Comparison of ENCODE assay signal across 10 mouse cellular contexts in the genomic region with DNA sequence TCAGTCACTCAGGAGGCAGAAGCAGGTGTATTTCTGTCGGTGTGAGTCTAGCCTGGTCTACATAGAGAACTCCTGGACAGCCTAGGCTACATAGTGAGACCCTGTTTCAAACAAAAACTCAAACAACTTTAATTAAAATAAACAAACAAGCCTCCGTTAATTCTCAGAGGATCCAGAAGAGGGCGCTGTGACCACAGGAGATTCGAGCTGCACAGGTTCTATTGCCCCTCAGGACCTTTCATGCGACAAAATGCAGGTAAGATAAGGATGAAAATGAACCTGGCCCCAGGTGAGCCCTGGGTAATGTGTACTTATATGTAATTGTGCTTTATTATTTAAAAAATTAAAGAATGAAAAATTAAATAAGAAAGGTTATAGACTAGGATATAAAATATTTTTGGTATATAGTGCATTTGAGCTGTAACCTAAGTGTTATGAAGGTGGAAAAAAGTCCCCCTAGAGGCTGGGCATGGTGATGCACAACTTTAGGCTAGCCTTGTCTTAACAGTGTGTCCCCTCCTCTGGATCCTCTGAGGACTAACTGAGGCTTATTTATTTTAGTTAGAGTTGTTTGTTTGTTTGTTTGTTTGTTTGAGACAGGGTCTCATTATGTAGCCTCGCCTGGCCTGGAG. TPM values are rescaled to one million over a fixed set of nuclear protein-coding genes. Genes with fewer than 3 reads are reported as not detected.
DNase-seq lines count a peak whose midpoint lies in the region; ATAC-seq lines count a peak whose summit lies in the region.
"Had no signal": no experiment of that assay in that cellular context is flagged by ENCODE, and none has a peak within 500 bp of the region (broad histone marks: within the 10 kb centered on the region; RNA-seq: fewer than 3 reads in every experiment).

No protein-coding gene starts in this region.

- intact Hi-C loops in left cerebral cortex, postnatal 10 days (cut with DNase I) = no loop called here

- H3K36me3 ChIP-seq in midbrain, embryonic 14.5 days (ENCODE audit: control insufficient read depth, insufficient read depth, low read length) = no peaks in the 10 kb centered on the region
- no peaks in the 10 kb centered on the region for H3K36me3 ChIP-seq in midbrain, embryonic 10.5 days
- H3K36me3 ChIP-seq in splenic B cell, adult 2 months (ENCODE audit: control insufficient read depth, insufficient read depth, low read length, poor library complexity, severe bottlenecking) = no peaks in the 10 kb centered on the region
- H3K36me3 ChIP-seq: forebrain, embryonic 15.5 days had no signal

- ATAC-seq in cerebellum, adult (ENCODE audit: insufficient number of reproducible peaks, low FRiP score, low TSS enrichment) = no peak
- ATAC-seq in midbrain, embryonic 14.5 days (ENCODE audit: low FRiP score, low TSS enrichment) = no peak
- no peak for ATAC-seq in inflammation-experienced regulatory T-cells, adult 6 months
- ATAC-seq: forebrain, embryonic 15.5 days had no signal

- H3K4me2 ChIP-seq in midbrain, embryonic 14.5 days (ENCODE audit: low read length) = no peak overlapping the region
- H3K4me2 ChIP-seq: forebrain, embryonic 15.5 days had no signal

- H3K9ac ChIP-seq in midbrain, embryonic 14.5 days (replicated peaks; ENCODE audit: low read length) = no peak overlapping the region
- H3K9ac ChIP-seq: forebrain, embryonic 15.5 days had no signal

- H3K27me3 ChIP-seq in midbrain, embryonic 14.5 days (ENCODE audit: control insufficient read depth, insufficient read depth, low read length) = 0 out of 2 replicates have a peak, but pooled peaks cover 3% of the 10 kb centered on the region
- H3K27me3 ChIP-seq in midbrain, embryonic 10.5 days (ENCODE audit: low read depth, poor library complexity, severe bottlenecking) = peaks cover 6% of the 10 kb centered on the region
- H3K27me3 ChIP-seq in splenic B cell, adult 2 months (ENCODE audit: control insufficient read depth, insufficient read depth, low read length, poor library complexity, severe bottlenecking) = no peaks in the 10 kb centered on the region
- H3K27me3 ChIP-seq: forebrain, embryonic 15.5 days had no signal

- peak; percentile 59 to 66 for DNase-seq in cerebellum, postnatal 10 days
- peak; percentile 37 for DNase-seq in midbrain, embryonic 14.5 days
- no peak for DNase-seq in midbrain, embryonic 10.5 days (ENCODE audit: low spot score)
- peak; percentile 36 to 60 for DNase-seq in cerebellum, postnatal 25 days
- peak; percentile 66 for DNase-seq in splenic B cell, adult 2 months (ENCODE audit: low read depth, low spot score)
- no peak for DNase-seq in left cerebral cortex, postnatal 10 days (ENCODE audit: extremely low spot score in 1 of 2, low spot score in 2 of 2)

- WGBS in midbrain, embryonic 14.5 days = 8% methylated on average over 6 of the region's 6 CpGs
- 12% methylated on average over 6 of the region's 6 CpGs for WGBS in midbrain, embryonic 10.5 days

- H3K27ac ChIP-seq in midbrain, embryonic 14.5 days (replicated peaks; ENCODE audit: low read depth, low read length) = no peak overlapping the region
- H3K27ac ChIP-seq in midbrain, embryonic 10.5 days (replicated peaks) = no peak overlapping the region
- H3K27ac ChIP-seq: forebrain, embryonic 15.5 days had no signal

- no peaks in the 10 kb centered on the region for H3K4me1 ChIP-seq in midbrain, embryonic 14.5 days (ENCODE audit: control insufficient read depth, insufficient read depth, low read length)
- no peaks in the 10 kb centered on the region for H3K4me1 ChIP-seq in midbrain, embryonic 10.5 days
- H3K4me1 ChIP-seq: forebrain, embryonic 15.5 days had no signal

- H3K9me3 ChIP-seq in midbrain, embryonic 14.5 days (ENCODE audit: control insufficient read depth, low read length) = no peaks in the 10 kb centered on the region
- H3K9me3 ChIP-seq in midbrain, embryonic 10.5 days (replicated peaks) = 0 out of 2 replicates have a peak, but pooled peaks cover 4% of the 10 kb centered on the region
- H3K9me3 ChIP-seq: forebrain, embryonic 15.5 days had no signal

- no peak overlapping the region for H3K4me3 ChIP-seq in midbrain, embryonic 14.5 days (replicated peaks; ENCODE audit: low read depth, low read length)
- no peak overlapping the region for H3K4me3 ChIP-seq in midbrain, embryonic 10.5 days
- H3K4me3 ChIP-seq: forebrain, embryonic 15.5 days had no signal

RNA-seq across cellular contexts. Expression of gene Bcan, which starts 10.7 kb away (rescaled TPM):
- 34.3 and 49.7 TPM in 2 replicates for polyA plus RNA-seq in midbrain, embryonic 14.5 days (2014; fragmentation: Nextera tagmentation; extraction: Ambion mirVana)
- polyA plus RNA-seq in midbrain, embryonic 10.5 days (2016; fragmentation: Nextera tagmentation; extraction: Ambion mirVana) = 0.41 and 0.86 TPM in 2 replicates
- not detected for polyA plus RNA-seq in inflammation-experienced regulatory T-cells, adult 6 months (2017; shearing (Covaris generic))
- total RNA-seq in left cerebral cortex, postnatal 10 days (2021) = 100 to 1,000 TPM; 262 to 273 TPM
- total RNA-seq: neutrophil, adult 5-6 weeks had no signal

RNA-seq across cellular contexts. Expression of gene Hapln2, which starts 16.6 kb away (rescaled TPM):
- 0.47 and 0.57 TPM in 2 replicates for polyA plus RNA-seq in midbrain, embryonic 14.5 days (2014; fragmentation: Nextera tagmentation; extraction: Ambion mirVana)
- polyA plus RNA-seq in midbrain, embryonic 10.5 days (2016; fragmentation: Nextera tagmentation; extraction: Ambion mirVana) = 0.10 TPM in 1 of 2 replicates, not detected in the other
- not detected for polyA plus RNA-seq in inflammation-experienced regulatory T-cells, adult 6 months (2017; shearing (Covaris generic))
- 1 to 10 TPM in 1 of 2 experiments, under 1 TPM in 1; 0.26 to 1.3 TPM for total RNA-seq in left cerebral cortex, postnatal 10 days (2021)
- total RNA-seq: neutrophil, adult 5-6 weeks had no signal

RNA-seq across cellular contexts. Expression of gene Gpatch4, which starts 32.2 kb away (rescaled TPM):
- polyA plus RNA-seq in midbrain, embryonic 14.5 days (2014; fragmentation: Nextera tagmentation; extraction: Ambion mirVana) = 22.9 and 30.3 TPM in 2 replicates
- 41.7 and 47.0 TPM in 2 replicates for polyA plus RNA-seq in midbrain, embryonic 10.5 days (2016; fragmentation: Nextera tagmentation; extraction: Ambion mirVana)
- polyA plus RNA-seq in inflammation-experienced regulatory T-cells, adult 6 months (2017; shearing (Covaris generic)) = 10 to 100 TPM; 20.8 to 37.5 (median 36.6) TPM
- total RNA-seq in left cerebral cortex, postnatal 10 days (2021) = 10 to 100 TPM; 20.8 to 24.2 TPM

RNA-seq across cellular contexts. Expression of gene Nes, which starts 39.9 kb away (rescaled TPM):
- polyA plus RNA-seq in midbrain, embryonic 14.5 days (2014; fragmentation: Nextera tagmentation; extraction: Ambion mirVana) = 19.0 and 28.8 TPM in 2 replicates
- 125 and 158 TPM in 2 replicates for polyA plus RNA-seq in midbrain, embryonic 10.5 days (2016; fragmentation: Nextera tagmentation; extraction: Ambion mirVana)
- not detected for polyA plus RNA-seq in inflammation-experienced regulatory T-cells, adult 6 months (2017; shearing (Covaris generic))
- 10 to 100 TPM in 1 of 2 experiments, 1 to 10 TPM in 1; 9.9 to 11.4 TPM for total RNA-seq in left cerebral cortex, postnatal 10 days (2021)

RNA-seq across cellular contexts. Expression of gene Naxe, which starts 47.5 kb away (rescaled TPM):
- 150 and 172 TPM in 2 replicates for polyA plus RNA-seq in midbrain, embryonic 14.5 days (2014; fragmentation: Nextera tagmentation; extraction: Ambion mirVana)
- 126 and 138 TPM in 2 replicates for polyA plus RNA-seq in midbrain, embryonic 10.5 days (2016; fragmentation: Nextera tagmentation; extraction: Ambion mirVana)
- 10 to 100 TPM; 68.3 to 75.7 (median 70.3) TPM for polyA plus RNA-seq in inflammation-experienced regulatory T-cells, adult 6 months (2017; shearing (Covaris generic))
- 10 to 100 TPM; 60.7 to 67.8 TPM for total RNA-seq in left cerebral cortex, postnatal 10 days (2021)

Comparison
In these comparisons a context has a peak if more than half of its experiments do, and no peak if none do; other contexts are left out.
1. DNase-seq: peak in cerebellum, postnatal 10 days (2 of 2), midbrain, embryonic 14.5 days (single experiment), cerebellum, postnatal 25 days (2 of 2) and splenic B cell, adult 2 months (single experiment); none in midbrain, embryonic 10.5 days (single experiment) and left cerebral cortex, postnatal 10 days (0 of 2).
2. RNA of gene Bcan, which starts 10.7 kb away (polyA plus RNA-seq): 34.3 to 49.7 TPM in midbrain, embryonic 14.5 days; 0.41 to 0.86 TPM in midbrain, embryonic 10.5 days and not detected in inflammation-experienced regulatory T-cells, adult 6 months; every median in the first group is over 10 times any median in the second.